Mouse (Mus musculus): Measurements from ENCODE around the gene Flt3l. TPM values are rescaled to one million over a fixed set of nuclear protein-coding genes. Genes with fewer than 3 reads are reported as not detected.
"Not testable (repeated sequence)": the region's sequence is repeated elsewhere in the genome, so short reads cannot be mapped to it uniquely, and the experiment has no call there.

The Flt3l gene
- polyA plus RNA-seq, 1 experiment: 6.2 TPM

DNA sequence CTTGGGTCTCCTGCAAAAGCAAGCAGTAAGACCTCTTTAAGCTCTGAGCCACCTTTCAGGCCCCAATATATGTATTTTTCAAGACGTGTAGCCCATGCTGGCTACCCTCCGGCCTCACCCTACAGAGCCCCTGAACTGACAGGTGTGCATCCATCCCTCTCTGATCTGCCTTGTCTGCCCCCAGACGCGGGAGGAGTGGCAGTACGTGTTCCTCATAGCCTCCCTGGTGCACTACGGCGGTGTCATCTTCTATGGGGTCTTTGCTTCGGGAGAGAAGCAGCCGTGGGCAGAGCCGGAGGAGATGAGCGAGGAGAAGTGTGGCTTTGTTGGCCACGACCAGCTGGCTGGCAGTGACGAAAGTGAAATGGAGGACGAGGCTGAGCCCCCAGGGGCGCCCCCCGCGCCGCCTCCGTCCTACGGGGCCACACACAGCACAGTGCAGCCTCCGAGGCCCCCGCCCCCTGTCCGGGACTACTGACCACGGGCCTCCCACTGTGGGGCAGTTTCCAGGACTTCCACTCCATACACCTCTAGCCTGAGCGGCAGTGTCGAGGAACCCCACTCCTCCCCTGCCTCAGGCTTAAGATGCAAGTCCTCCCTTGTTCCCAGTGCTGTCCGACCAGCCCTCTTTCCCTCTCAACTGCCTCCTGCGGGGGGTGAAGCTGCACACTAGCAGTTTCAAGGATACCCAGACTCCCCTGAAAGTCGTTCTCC is 38.5 kb upstream of the Flt3l start:
- DNase-seq (ENCODE audit: low read depth): no peak
- TF ChIP-seq CTCF (IDR thresholded peaks at IDR 0.05; ENCODE audit: borderline replicate concordance, extremely low read depth, insufficient read depth, insufficient read length): no peak

DNA sequence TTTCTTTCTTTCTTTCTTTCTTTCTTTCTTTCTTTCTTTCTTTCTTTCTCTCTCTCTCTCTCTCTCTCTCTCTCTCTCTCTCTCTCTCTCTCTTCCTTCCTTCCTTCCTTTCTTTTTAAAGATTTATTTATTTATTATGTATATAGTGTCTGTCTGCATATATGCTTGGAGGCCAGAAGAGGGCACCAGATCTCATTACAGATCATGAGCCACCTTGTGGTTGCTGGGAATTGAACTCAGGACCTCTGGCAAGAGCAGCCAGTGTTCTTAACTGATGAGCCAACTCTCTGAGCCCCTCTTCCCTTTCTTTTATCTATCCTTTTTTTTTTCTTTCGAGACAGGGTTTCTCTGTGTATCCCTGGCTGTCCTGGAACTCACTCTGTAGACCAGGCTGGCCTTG is 37.5 kb upstream of the Flt3l start:
- DNase-seq (ENCODE audit: low read depth): not testable (repeated sequence)

DNA sequence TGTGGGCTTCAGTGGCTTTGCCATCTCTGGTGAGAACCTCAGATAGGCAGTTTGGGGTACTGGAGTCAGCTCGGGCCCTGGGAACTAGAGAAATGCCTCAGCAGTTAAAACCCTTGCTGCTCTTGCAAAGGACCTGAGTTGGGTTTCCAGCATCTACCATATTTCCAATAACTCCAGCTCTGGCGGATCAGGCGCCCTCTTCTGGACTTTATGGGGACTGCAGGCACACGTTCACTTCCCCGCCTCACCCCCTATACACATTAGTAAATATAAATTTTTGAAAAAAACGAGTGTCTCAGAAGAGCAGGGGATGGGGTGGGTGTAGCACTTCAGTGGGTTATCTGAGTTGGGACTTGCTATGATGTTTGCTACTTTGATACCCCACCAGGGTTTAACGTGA is 36.7 kb upstream of the Flt3l start:
- TF ChIP-seq POLR2A (IDR thresholded peaks at IDR 0.05; ENCODE audit: borderline replicate concordance, extremely low read depth, insufficient read depth, insufficient read length, poor library complexity, severe bottlenecking) (no peak), CTCF (IDR thresholded peaks at IDR 0.05; ENCODE audit: borderline replicate concordance, extremely low read depth, insufficient read depth, insufficient read length) (peak; percentile 38; the same call in 1 of the 2 replicates)
- DNase-seq (ENCODE audit: low read depth): no peak

DNA sequence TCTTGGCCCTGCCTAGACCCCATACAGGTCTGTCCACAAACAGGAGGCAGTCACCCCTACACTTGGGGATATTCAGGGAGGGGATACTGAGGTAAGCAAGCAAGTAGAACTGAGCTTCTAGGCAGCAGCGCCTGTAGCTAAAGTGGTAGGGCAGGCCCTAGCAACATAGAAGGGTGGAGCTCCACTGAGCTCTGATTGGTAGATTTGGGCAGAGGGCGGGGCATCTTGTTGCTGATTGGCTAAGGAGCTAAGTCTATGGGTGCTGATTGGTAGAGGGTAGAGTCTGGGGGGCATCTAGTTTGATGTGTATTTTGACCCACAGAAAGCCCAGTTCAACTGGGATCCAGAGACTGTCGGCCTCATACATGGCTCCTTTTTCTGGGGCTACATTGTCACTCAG is 33.3 kb upstream of the Flt3l start:
- DNase-seq (ENCODE audit: low read depth): no peak
- TF ChIP-seq POLR2A (IDR thresholded peaks at IDR 0.05; ENCODE audit: borderline replicate concordance, extremely low read depth, insufficient read depth, insufficient read length, poor library complexity, severe bottlenecking): no peak
- TF ChIP-seq CTCF (IDR thresholded peaks at IDR 0.05; ENCODE audit: borderline replicate concordance, extremely low read depth, insufficient read depth, insufficient read length): no peak

DNA sequence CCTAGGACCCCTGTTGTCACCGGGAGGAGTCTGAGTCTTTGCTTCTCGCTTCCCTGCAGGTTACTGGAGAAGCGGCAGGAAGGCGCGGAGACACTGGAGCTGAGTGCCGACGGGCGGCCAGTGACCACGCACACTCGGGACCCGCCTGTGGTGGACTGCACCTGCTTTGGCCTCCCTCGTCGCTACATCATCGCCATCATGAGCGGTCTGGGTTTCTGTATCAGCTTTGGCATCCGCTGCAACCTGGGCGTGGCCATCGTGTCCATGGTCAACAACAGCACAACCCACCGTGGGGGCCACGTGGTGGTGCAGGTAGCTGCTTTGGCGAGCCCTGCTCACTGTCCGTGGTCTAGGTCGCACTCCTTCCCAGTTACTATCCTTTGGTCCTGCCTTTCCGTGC is 32.4 kb upstream of the Flt3l start:
- TF ChIP-seq CTCF (IDR thresholded peaks at IDR 0.05; ENCODE audit: borderline replicate concordance, extremely low read depth, insufficient read depth, insufficient read length): no peak
- TF ChIP-seq POLR2A (IDR thresholded peaks at IDR 0.05; ENCODE audit: borderline replicate concordance, extremely low read depth, insufficient read depth, insufficient read length, poor library complexity, severe bottlenecking): no peak

DNA sequence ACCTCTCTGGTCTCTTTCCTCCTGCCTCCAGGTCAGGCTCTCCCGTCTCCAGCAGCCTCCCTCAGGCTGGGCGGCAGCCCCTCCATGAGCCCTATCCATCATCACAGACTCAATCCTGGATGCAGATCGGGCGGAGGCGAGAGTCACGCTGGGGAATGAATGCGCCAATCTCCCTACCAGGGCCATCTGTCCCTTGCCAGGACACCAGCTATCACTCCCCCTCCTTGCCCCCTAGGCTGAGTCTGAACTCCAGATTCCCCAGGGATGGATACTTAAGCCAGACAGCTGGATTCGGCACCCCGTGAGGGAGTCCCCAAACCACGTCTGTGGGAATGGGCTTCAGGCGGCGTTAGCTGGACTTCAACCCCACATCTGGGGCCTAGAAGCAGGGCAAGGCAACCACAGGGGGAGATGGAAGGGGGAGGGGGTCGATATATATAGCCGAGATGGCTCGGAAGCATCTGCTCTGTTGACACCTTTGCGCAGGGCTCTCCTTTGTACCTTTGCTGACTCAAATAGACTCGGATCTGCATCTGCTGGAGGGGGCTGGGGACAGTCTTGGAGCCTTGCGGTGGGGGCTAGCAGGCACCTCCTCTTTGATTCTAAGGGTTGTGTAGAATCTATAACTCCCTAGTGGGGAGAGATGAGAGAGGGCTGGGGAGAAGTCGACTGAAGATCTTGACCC is 31.7 kb upstream of the Flt3l start:
- peak; percentile 57 for DNase-seq (ENCODE audit: low read depth)
- no peak for TF ChIP-seq POLR2A (IDR thresholded peaks at IDR 0.05; ENCODE audit: borderline replicate concordance, extremely low read depth, insufficient read depth, insufficient read length, poor library complexity, severe bottlenecking)
- TF ChIP-seq CTCF (IDR thresholded peaks at IDR 0.05; ENCODE audit: borderline replicate concordance, extremely low read depth, insufficient read depth, insufficient read length): no peak

More for the DNA sequence above, 32.4 kb upstream of the Flt3l start:
- DNase-seq (ENCODE audit: low read depth): no peak

DNA sequence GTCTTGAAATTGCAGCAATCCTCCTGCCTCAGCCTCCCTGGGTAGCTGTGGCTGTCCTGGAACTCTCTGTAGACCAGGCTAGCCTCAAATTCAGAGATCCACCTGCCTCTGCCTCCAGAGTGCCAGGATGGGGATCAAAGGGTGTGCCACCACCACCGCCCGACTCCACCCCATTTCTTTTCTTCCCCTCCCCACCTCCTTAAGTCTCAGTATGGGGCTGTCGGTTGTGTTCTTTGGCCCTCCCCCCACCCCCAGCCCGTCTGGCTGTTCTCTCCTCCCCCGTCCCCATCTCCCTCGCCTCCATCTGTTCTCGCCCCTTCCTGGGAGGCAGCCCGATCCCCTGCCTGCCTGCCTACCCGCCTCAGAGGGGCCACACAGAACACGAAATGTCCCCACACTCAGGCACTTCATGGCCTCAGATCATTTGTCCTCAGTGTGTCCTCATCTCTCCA is 30.7 kb upstream of the Flt3l start:
- DNase-seq (ENCODE audit: low read depth): peak; percentile 57
- no peak for TF ChIP-seq POLR2A (IDR thresholded peaks at IDR 0.05; ENCODE audit: borderline replicate concordance, extremely low read depth, insufficient read depth, insufficient read length, poor library complexity, severe bottlenecking)
- TF ChIP-seq CTCF (IDR thresholded peaks at IDR 0.05; ENCODE audit: borderline replicate concordance, extremely low read depth, insufficient read depth, insufficient read length): no peak

DNA sequence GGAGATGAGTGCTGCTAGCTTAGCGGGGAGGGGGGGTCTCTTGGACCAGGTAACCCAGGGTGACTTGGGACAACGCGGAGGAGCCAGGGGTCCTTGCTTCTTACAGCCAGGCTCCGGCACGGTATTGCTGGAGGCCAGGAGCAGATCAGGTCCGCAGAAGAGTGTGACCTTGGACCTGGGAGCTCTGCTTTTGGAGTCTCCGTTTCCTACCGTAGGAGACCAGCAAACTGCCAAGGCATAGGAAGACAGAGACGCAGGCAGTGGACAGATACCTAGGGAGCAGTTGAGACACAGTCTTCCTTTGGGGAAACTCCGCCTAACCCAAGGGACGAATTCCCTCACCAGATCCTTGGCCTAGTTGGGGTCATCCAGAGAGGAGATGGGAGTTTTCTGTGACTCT is 29.5 kb upstream of the Flt3l start:
- DNase-seq (ENCODE audit: low read depth): no peak
- TF ChIP-seq CTCF (IDR thresholded peaks at IDR 0.05; ENCODE audit: borderline replicate concordance, extremely low read depth, insufficient read depth, insufficient read length) (no peak), POLR2A (IDR thresholded peaks at IDR 0.05; ENCODE audit: borderline replicate concordance, extremely low read depth, insufficient read depth, insufficient read length, poor library complexity, severe bottlenecking) (no peak)

DNA sequence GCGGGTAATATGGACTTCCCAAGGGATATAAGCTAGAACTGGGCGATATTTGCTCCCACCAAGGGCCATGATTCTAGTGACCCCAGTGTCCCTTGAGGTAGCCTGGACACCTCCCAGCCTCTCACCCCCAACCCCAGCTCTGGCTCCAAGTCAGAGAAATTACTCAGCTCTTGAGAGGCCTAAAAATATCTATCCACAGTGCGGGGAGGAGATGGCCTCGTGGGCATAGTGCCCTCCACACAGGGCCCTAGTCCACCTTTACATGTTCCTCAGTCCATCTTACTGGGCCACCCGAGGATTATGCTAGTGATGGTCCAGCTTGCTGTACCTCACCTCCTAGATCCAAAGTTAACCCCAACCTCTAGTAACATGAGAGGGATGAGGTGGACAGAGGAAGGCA is 28.6 kb upstream of the Flt3l start:
- TF ChIP-seq POLR2A (IDR thresholded peaks at IDR 0.05; ENCODE audit: borderline replicate concordance, extremely low read depth, insufficient read depth, insufficient read length, poor library complexity, severe bottlenecking): no peak
- no peak for TF ChIP-seq CTCF (IDR thresholded peaks at IDR 0.05; ENCODE audit: borderline replicate concordance, extremely low read depth, insufficient read depth, insufficient read length)
- DNase-seq (ENCODE audit: low read depth): no peak

DNA sequence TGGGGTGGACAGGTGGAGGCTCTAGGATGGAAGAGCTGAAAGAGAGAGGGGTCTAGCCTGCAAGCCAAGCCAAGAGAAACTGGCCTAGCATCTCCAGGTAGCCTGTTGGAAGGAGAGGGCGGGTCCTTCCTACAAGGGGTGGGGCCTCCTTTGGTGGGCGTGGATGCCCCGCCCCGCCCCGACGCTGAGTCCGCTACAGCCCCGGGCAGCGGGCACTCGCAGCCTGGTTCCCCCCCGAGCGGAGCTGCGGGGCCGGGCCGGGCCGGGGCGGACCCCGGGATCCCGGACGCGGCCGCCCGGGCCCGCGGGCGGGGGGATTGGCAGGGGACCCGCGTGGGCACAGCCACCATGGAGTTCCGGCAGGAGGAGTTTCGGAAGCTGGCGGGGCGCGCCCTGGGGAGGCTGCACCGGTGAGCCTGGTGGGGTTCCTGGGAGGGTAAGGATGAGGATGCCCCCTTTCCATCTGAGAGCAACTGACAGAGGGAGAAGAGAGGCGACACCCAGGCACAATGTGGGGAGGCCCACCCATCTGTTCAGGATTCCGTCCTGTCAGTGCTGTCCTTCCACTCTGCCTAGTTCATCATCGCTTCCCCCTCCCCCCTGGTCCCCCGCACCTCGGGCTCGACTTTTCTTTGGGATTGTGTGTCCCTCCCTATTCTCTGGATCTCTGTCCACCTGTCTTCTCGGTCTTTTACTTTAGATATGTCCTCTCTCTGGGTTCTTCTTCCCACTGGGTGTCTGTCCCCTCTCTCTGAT is 27.7 kb upstream of the Flt3l start, which contains the start of gene Slc17a7:
Slc17a7 (plus strand) TSS at position 215 of the 756 bp plus-strand sequence.
- no peak for TF ChIP-seq POLR2A (IDR thresholded peaks at IDR 0.05; ENCODE audit: borderline replicate concordance, extremely low read depth, insufficient read depth, insufficient read length, poor library complexity, severe bottlenecking)
- TF ChIP-seq CTCF (IDR thresholded peaks at IDR 0.05; ENCODE audit: borderline replicate concordance, extremely low read depth, insufficient read depth, insufficient read length): no peak
- peak; percentile 34 for DNase-seq (ENCODE audit: low read depth)

DNA sequence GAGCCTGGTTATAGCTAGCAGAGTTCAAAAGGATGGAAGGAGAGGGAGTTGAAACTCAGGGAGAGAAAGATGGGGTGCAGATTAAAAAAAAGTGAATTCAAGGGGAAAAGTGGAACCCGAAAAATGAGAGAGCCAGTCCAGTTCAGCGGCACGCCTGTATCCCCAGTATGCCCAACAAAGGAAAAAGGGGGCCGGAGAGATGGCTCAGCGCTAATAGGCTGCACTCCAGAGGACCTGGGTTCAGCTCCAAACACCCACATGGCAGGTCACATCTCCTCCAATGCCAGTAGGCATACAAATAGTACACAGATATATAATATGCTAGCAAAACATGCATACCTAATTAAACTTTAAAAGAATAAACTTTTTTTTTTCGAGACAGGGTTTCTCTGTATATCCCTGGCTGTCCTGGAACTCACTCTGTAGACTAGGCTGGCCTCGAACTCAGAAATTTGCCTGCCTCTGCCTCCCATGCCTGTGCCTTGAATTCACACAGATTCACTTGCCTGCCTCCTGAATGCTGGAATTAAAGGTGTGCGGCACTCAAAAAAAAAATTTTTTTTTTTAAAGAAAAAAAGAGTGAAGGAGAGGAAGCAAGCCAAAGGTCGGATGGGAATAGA is 26.9 kb upstream of the Flt3l start:
- DNase-seq (ENCODE audit: low read depth): no peak
- TF ChIP-seq POLR2A (IDR thresholded peaks at IDR 0.05; ENCODE audit: borderline replicate concordance, extremely low read depth, insufficient read depth, insufficient read length, poor library complexity, severe bottlenecking) (no peak), CTCF (IDR thresholded peaks at IDR 0.05; ENCODE audit: borderline replicate concordance, extremely low read depth, insufficient read depth, insufficient read length) (no peak)

All from brain, embryonic 14.5 days (tissue).